Mouse (Mus musculus) right cerebral cortex, adult 2 months (tissue): ENCODE results near the gene Phf23.

Source experiments
- DNase-seq, 2 experiments: peaks; one replicate each; pipeline ENCODE4 v3.0.0; 2021 to 2022; ENCODE audit warnings: low spot score in 2 of 2

The Phf23 gene

DNA sequence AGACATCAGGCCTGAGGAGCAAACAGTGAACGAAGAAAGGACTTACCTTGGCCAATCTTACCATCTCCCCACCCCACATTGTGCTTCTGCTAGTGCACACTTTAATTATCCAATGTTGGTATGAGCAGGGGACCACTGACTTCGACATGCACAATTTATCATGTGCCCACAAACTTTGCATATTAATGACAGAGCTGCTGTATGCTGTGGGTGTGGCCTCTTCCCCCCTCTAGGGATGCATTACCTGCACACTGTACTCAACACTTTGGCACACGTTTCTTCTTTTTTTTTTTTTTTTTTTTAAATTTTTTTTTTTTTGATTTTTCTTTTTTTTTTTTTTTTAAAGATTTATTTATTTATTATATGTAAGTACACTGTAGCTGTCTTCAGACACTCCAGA lies 24.8 kb upstream of the Phf23 start:
- no peak for DNase-seq

DNA sequence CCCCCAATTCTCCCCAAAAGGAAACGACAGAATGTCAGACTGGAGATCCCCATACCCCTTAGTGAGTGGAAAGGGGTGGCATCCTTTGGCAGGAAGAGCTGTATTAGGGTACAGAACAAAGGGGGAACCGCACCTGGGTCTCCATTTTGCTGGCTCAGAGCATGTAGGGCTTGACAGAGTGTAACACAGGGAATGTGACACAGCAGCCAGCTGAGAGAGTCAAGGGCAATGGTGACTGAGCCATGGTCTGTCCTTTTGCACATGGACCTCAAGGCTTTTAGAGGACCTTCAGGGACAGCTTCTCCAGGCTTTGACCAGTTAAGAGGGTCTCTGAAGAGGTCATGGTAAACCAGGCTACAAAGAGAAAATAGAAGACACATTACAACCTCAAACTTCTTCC lies 20.7 kb upstream of the Phf23 start:
- no peak for DNase-seq

DNA sequence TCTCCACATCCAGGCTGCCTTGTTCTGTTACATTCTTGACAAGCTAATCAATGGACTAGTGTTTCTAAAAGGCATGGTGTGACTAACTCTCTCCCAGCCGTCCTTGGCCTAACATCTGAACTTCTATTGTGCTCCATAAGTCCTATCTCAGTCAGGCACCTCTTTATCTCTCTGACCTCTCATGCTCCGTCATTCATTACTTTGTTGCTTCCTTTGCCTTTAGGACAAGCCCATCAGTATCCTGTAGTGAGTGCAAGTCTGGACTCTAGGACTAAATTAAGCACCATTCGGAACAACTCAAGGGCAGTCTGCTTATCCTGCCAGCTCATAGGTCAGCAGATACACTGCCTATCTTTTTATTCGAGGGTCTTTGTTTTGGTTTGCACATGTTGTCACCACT lies 19.3 kb upstream of the Phf23 start:
- DNase-seq = no peak

DNA sequence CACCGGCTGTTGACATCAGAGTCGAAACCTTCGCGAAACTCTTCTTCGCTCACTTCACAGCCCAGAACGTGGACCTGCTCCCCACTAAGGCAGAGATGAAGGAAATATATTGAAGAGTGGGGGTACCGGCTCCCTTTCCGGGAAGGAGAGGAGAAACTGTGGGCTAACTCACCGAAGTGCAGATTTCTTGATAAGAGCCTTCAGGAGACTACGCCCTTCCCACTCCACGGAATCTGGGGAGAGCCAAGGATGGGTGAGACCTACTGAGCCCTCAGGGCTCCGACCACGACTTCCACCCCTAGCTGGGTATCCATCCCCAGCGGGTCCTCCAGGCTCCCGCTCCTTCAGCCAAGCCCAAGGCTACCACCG lies 15.8 kb upstream of the Phf23 start:
- DNase-seq = no peak

DNA sequence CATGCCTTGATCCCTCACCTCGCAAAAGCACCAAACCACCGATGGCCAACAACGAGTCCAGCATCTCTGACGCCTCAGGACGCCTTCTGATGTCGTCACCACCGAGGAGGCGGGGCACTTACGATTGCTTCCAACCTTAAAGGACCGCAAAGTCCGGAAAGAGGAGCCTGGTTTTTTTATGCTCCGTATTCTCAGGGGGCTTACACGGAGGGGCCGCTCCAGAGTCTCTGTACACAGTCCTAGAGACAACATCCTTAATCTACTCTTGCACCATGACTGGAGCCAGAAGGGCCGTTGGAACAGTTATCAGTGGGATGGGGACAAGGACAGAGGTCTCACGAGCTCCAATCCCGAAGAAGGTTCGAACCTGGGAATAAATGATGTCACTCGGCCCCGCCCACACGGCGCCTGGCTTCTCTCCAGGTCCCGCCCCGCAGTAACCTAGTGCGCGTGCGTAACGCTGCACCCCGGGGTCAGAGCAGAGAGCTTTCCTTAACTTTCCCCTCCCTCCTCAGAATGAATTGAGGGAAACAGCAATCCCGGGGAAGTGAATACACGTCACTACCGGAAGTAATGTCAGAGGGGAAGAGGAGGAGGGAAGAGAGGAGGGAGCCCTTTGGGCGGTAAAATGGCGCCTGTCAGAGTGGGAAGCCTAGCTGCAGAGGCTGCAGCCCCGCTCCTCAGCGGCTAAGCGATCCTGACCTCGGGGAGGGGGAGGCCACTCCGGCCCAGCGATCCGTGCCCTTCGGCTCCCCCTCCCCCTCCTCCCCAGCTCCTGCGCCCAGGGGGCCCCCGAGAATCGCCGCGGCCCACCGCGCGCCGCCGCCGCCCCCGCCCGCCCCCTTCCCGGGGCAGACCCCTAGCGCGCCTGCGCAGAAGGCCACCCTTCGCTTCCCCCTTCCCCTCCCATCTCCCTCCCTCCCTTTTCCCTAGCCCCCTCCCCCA lies 15.1 kb upstream of the Phf23 start:
- peak; percentile 98 to 99 for DNase-seq

DNA sequence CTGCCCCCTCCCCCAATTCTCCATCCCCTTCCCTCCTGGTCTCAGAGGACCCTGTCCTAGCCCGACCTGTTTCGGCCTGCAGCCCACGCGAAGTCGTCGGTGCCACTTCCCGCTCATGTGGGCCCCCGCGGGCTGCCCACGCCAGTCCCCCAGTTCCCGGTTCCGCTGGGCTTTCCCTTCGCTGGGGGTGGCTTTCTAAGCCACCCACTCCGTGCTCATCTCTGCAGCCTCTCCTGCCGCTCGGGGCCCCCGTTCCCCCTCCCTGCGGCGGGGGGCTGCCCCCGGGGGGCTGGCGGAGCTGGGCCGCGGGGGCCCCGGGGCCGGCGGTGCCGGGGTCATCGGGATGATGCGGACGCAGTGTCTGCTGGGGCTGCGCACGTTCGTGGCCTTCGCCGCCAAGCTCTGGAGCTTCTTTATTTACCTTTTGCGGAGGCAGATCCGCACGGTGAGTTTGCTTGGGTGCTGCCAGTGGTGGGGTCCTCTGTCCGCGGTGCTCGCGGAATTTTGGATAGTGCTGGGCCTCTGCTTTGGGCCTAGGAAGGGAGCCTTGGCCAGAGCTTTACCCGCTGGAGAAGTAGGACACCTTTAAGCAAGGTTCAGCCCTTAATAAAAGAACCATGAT lies 14.3 kb upstream of the Phf23 start, which contains the start of gene Ctdnep1:
Gene Ctdnep1, plus strand, starts transcription at position 16 of the 622 bp plus-strand sequence.
- DNase-seq = no peak

DNA sequence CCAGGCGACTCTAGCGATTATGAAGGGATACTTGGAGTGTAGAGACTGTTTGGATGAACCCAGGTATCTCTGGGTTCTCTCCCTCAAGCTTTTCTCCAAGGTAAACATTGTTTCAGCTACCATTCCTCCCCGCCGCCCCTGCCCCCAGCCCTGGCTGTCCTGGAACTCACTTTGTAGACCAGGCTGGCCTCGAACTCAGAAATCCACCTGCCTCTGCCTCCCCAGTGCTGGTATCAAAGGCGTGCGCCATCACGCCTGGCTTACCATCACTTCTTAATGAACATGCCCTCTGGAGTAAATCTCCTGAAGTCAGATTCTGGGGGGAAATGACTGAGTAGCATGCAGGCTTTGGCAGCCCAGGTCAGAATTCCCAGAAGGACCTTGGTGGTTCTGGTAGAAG lies 13.4 kb upstream of the Phf23 start, which contains the start of gene Elp5:
Gene Elp5, minus strand, starts transcription at position 293 of the 400 bp plus-strand sequence.
- DNase-seq = no peak

DNA sequence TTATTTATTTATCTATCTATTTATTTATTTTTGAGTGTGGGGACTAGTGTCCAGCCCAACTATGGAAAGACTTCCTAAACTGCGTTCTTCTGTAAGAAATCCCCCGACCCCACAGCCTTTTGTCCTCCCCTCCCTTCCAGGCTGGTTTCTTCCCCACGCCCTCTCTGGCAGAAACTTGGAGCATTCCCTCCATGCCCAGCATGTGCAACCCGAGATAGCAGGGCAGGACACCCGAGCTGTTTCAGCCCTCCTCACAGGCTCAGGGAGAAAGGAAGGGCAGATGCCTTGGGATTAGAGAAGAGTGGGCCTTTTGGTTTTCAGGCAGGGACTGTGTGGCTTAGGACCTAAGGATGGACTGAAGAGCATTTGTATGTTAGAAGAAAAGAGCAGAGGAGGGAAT lies 12.7 kb upstream of the Phf23 start:
- no peak for DNase-seq

DNA sequence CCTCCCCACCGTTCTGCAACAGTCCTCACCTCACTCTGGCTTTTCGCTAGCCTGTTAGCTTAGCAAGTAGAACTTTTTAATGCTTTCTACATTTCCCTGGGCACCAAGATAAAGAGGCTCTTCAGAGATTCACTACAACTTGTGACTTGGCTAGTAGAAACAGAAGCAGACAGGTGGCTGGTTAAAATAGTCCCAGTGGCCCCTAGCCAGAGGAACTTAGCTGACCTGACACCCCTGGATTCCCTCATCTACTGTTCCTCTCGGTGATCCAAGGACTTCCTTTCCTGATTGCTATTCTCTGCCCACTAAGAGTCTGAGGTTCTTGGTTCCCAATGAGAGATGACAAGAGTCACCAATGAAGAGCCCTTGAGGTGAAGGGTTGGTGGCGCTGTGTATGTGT lies 12.2 kb upstream of the Phf23 start:
- no peak for DNase-seq

DNA sequence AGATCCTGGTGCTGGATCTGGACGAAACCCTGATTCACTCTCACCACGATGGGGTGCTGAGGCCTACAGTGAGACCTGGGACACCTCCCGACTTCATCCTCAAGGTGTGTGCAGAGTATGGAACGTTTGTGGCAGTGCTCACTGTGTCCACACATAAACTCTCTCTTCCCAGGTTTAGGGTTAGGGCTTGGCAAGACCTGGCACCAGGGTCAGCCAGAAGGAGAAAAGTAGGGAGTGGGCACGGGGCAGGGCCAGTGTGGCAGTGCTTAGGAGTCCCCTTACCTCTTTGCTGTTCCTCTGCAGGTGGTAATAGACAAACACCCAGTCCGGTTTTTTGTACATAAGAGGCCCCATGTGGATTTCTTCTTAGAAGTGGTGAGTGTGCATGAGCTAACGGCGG lies 11.1 kb upstream of the Phf23 start:
- DNase-seq = no peak

DNA sequence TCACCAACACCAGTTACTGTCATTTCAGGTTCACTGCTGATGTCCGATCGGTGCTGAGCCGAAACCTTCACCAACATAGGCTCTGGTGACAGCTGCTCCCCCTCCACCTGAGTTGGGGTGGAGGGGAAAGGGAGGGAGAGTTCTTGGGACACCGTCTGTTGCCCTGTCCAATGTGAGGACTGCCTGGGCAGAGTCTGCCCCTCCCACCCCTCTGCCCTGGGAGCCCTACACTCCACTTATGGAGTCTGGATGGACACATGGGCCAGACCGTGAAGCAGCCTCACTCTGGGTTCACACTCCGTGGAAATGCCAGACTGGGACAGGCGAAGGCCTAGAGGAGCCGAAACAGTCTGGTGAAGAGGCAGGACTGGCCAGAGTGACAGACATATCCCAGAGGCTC lies 5.6 kb upstream of the Phf23 start:
- no peak for DNase-seq

DNA sequence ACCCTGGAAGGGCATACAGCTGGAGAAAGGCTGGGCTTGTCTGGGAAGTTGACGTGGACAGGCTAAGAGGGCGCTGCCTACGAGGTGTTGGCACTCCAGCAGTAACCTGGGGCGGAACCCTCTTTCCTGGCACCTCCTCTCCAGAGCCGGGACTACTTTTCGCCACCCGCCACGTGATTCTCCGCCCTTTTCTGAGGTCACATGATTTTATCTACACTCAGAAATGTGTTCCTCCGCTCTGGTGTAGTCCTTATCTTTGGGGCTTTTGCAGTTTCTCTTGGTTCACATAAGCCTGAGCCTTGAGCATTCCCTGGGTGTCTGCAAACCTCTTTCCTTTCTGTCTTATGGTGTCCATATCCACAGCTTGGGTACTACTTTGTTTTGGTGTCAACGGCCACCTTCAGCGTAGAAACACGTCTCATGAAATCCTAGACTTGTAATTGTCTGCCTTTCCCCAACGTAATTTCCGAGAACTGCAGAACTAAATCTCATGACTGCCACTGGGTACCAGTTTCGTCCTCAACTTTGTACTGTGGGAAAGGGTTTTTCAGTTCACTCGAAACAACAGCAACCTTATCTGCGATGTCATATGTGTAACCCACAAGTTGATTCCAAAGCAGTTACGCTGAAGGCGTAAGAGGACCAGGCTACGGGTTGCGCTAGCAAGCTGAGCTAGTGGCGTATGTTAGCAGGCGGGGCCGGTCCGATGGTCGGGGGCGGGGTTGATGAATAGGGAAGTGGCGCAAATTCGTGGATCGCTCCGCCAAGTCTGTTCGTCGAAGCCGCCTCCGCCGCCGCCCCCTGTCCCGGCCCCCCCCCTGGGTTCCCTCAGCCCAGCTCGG lies 4.5 kb upstream of the Phf23 start, which contains the start of gene Gabarap:
Gene Gabarap, plus strand, starts transcription at position 294 of the 842 bp plus-strand sequence.
- DNase-seq = peak; percentile 96 to 97

DNA sequence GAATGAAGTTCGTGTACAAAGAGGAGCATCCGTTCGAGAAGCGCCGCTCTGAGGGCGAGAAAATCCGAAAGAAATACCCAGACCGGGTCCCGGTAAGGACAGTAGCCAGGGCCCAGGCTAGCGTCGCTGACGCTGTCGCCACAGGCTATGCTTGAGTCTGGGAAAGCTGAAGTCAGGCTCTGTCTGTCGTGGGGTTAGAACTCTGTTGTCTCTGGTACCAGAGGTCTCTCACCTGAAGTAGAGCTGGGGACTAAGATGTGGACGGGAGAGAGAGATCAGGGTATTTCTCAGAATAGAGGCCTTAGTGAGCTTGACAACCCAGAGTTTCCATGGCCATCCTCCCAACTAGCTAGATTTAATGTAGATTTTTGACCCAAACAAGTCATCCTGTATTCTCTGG lies 3.9 kb upstream of the Phf23 start:
- no peak for DNase-seq

DNA sequence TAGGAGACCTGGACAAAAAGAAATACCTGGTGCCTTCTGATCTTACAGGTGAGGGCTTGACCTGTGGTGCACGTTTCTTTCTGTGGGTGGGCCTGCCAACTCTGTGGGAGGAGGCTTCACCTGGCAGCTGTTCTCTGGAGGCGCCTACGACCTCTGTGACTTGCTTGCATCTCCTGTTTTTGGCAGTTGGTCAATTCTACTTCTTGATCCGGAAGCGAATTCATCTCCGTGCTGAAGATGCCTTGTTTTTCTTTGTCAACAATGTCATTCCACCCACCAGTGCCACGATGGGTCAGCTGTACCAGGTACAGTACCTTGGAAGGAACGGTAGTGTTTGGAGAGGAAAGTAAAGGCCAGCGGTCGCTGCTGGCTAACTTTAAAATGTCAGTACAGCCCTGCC lies 3.2 kb upstream of the Phf23 start:
- DNase-seq = no peak

DNA sequence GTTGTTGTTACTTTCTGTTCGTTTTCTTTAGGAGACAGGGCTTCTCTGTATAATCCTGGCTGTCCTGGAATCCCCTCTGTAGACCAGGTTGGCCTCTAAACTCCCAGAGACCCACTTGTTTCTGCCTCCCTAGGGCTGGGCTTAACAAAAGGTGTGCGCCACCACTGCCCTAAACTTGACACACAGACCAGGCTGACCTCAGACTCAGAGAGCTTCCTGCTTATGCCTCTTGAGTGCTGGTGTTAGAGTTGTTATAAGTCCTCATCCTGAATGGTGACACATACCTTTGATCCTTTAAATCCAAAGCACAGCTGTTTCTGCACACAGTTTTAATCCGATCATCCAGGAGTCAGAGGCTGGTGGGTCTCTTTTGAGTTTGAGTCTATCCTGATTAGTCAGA lies 2.6 kb upstream of the Phf23 start:
- no peak for DNase-seq

DNA sequence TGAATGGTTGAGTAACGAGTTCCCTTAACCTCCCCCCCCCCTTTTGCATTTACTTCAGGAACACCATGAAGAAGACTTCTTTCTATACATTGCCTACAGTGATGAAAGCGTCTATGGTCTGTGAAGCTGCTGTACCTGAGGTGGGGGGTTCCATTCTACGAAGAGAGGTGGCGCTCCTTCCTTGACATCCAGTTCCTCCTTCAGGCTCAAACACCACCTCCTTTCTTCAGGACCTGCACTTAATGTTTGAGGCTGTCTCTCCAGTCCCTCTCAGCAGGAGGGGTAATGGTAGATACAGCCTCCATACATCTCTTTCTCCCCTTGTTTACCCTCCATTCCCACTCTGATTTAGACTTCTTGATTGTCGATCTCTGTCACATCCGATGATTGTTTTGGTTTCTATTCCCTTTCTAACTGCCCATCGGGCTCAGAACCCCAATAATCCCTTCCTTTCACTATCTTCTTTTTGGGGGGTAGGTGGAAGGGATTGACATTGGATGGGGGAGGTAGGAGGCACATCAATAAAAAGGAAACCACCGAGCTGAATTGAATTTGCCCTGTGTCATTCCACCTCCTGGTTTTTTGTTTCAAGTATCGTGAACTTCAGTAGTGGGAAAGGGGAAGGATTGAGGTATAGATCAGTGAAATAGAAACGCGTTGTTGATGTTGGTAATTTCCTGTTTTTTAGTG lies 1.0 kb upstream of the Phf23 start:
- no peak for DNase-seq

DNA sequence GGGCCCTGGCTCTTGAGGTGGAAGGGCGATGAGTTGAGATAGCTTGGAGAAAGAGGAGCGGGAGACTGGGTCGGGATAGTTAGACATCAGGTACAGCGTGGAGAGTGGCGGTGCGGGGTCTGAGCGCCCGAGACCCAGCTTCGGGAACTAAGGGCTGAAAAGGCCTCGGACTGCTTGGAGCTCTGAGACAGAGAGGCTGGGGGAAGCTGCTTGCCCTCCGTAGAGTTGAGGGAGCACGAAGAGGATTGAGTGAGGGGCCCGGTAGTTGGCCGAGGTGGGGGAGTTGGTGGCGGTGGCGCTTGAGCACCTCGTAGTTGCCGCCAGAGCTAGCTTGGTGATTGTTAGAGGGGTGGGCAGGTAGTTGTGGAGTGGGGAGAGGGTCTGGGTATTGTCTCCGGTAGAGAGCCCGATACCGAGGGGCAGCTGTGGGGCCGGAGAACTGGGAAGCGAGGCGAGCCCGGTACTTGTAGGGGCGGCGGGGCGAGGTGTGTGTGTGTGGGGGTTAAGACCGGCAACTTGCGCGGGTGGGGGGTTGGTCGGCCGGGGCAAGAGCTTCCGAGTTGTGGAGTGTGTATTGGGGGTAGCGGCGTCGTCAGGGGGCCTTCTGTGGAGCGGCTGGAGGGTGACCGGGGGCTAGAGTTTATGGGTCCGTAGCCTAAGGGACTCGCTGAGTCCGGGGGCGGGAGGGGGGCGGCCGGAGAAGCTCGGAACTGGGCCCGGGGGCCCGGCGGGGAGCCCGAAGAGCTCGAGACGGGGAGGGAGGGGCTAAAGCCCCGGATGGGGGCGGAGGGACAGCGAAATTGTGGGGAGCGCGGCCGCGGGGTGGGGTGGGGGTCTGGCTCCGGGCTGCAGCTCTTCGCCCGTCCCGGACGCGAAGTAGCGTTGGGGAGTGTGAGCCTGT lies 834 bp downstream of the Phf23 start:
- no peak for DNase-seq

DNA sequence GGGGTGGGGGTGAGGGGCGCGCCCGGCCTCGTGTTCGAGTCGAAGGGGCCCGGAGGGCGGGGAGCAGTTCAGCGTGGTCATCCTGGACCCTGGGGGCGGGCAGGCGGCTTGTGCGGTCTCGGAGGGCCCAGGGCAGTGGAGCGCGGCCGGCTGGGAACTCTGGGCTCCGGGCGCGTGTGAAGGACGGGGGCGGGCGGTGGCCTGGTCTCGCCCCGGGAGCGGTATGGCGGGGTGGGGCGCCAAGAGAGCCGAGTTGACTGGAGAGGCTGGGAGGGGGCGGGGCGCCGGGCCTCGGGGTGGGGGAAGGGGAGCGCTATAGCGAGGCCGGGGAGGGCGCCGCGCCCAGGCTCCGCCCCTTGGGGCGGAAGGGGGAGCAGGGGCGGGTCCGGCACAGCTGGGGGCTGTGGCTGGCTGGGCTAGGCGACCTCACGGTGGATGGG lies 1.5 kb downstream of the Phf23 start:
- DNase-seq = peak in 1 of 2 experiments; percentile 60

DNA sequence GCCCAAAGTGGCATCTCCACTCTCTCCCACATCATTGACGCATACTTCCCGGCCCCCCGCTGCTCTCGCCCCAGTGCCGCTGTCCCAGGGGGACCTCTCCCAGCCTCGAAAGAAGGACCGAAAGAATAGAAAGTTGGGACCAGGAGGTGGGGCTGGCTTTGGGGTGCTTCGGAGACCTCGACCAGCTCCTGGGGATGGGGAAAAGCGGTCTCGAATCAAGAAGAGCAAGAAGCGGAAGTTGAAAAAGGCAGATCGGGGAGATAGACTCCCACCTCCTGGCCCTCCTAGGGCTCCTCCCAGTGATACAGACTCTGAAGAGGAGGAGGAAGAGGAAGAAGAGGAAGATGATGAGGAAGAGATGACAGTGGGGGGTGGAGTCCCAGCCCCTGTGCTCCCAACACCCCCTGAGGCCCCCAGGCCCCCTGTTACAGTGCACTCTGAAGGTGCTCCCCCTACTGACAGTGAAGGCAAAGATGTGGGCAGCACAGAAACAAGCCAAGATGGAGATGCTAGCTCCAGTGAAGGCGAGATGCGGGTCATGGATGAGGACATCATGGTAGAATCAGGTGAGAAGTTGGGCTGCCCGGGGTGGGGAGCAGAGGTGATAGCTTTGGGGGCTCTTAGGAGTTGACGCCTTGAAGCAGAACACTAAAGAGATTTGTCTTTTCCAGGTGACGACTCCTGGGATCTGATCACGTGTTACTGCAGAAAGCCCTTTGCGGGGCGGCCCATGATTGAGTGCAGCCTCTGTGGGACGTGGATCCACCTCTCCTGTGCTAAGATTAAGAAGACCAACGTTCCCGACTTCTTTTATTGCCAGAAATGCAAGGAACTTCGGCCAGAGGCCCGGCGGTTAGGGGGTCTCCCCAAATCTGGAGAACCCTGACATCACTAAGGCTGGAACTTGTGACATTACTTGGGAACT lies 3.3 kb downstream of the Phf23 start:
- no peak for DNase-seq
